Mouse (Mus musculus) heart, embryonic 16.5 days (tissue): ENCODE measurements at regions not wholly inside any gene's neighbourhood (a gene's known extent, or its start where the extent isn't known, plus 50 kb on each side); places are given as distances from the start of the nearest gene placed in this dataset.

Source experiments
- ATAC-seq: fragments of 200-750 bp; cut with Nextera tagmentation; replicated peaks from 2 replicates; pipeline ENCODE4 v1.8.0; 2017; ENCODE audit warnings: moderate number of reproducible peaks; ENCODE audit not compliant: insufficient read depth, low FRiP score; ENCODE audit errors: extremely low read depth
- H3K27ac ChIP-seq: fragments of 300-500 bp; sonication (generic); 2 replicates; pipeline ENCODE4 v1.5.1; 2014; ENCODE audit warnings: mild to moderate bottlenecking, low read length, control low read depth, moderate library complexity
- H3K27me3 ChIP-seq: fragments of 300-500 bp; sonication (generic); 2 replicates; pipeline ENCODE4 v1.6.1; 2014; ENCODE audit warnings: low read length, mixed read lengths; ENCODE audit not compliant: control insufficient read depth, insufficient read depth
- H3K36me3 ChIP-seq: fragments of 300-500 bp; sonication (generic); 2 replicates; pipeline ENCODE4 v1.6.1; 2014; ENCODE audit not compliant: control insufficient read depth, insufficient read depth
- H3K4me1 ChIP-seq: fragments of 300-500 bp; sonication (generic); 2 replicates; pipeline ENCODE4 v1.6.1; 2014; ENCODE audit warnings: low read length, mixed read lengths; ENCODE audit not compliant: control insufficient read depth, insufficient read depth
- H3K4me2 ChIP-seq: fragments of 300-500 bp; sonication (generic); 2 replicates; pipeline ENCODE4 v1.6.1; 2014; ENCODE audit warnings: low read depth, mild to moderate bottlenecking, control low read depth, low read length
- H3K4me3 ChIP-seq: fragments of 300-500 bp; sonication (generic); 2 replicates; pipeline ENCODE4 v1.5.1; 2014; ENCODE audit warnings: mild to moderate bottlenecking, control low read depth, low read length
- H3K9ac ChIP-seq: fragments of 300-500 bp; sonication (generic); 2 replicates; pipeline ENCODE4 v1.6.1; 2014; ENCODE audit warnings: low read length, control low read depth
- H3K9me3 ChIP-seq: fragments of 300-500 bp; sonication (generic); replicated peaks from 2 replicates; pipeline ENCODE4 v1.6.1; 2016; ENCODE audit warnings: low read length; ENCODE audit not compliant: control insufficient read depth
- WGBS: fragments of 180-500 bp; shearing (Covaris S2); extraction: QIAGEN DNeasy Blood & Tissue Kit; methylation state at CpG from one replicate; pipeline ENCODE4 v1.1.7; 2014; 5-methylcytosine and 5-hydroxymethylcytosine counted together

- Histone ChIP-seq H3K27ac (no peak overlapping the region), H3K4me3 (no peak overlapping the region), H3K4me1 (no peaks in the 10 kb centered on the region; the same call in 1 of the 2 replicates), H3K4me2 (no peak overlapping the region), H3K27me3 (no peaks in the 10 kb centered on the region), H3K9ac (no peak overlapping the region), H3K36me3 (no peaks in the 10 kb centered on the region), H3K9me3 (no peaks in the 10 kb centered on the region)
- 87% methylated on average over 3 of the region's 3 CpGs for WGBS
- no peak for ATAC-seq
Observed at GRCm38 (mm10) chr4:95209322-95210119, 157.5 kb upstream of the Jun start.

- no peak overlapping the region for H3K4me2 ChIP-seq
- no peak for ATAC-seq
- H3K4me3 ChIP-seq = no peak overlapping the region
- WGBS = 73% methylated on average over 2 of the region's 2 CpGs
- H3K27ac ChIP-seq = no peak overlapping the region
- H3K9ac ChIP-seq = no peak overlapping the region
- H3K36me3 ChIP-seq = no peaks in the 10 kb centered on the region
- H3K4me1 ChIP-seq = no peaks in the 10 kb centered on the region; the same call in 1 of the 2 replicates
- H3K27me3 ChIP-seq = no peaks in the 10 kb centered on the region
- no peaks in the 10 kb centered on the region for H3K9me3 ChIP-seq
Observed at GRCm38 (mm10) chr4:95212561-95212960, 160.5 kb upstream of the Jun start.

GRCm38 (mm10) chr4:95213026-95213425, 161.0 kb upstream of the Jun start:
- 76% methylated on average over 3 of the region's 3 CpGs for WGBS

GRCm38 (mm10) chr4:95214026-95214425, 162.0 kb upstream of the Jun start:
- 97% methylated on average over 2 of the region's 2 CpGs for WGBS
- Histone ChIP-seq H3K4me3 (no peak overlapping the region), H3K4me1 (no peaks in the 10 kb centered on the region; the same call in 1 of the 2 replicates), H3K9me3 (no peaks in the 10 kb centered on the region), H3K4me2 (no peak overlapping the region), H3K9ac (no peak overlapping the region), H3K27ac (no peak overlapping the region), H3K36me3 (no peaks in the 10 kb centered on the region), H3K27me3 (no peaks in the 10 kb centered on the region)
- ATAC-seq = no peak

More at GRCm38 (mm10) chr4:95213026-95213425, 161.0 kb upstream of the Jun start:
- no peaks in the 10 kb centered on the region for H3K9me3 ChIP-seq
- no peaks in the 10 kb centered on the region for H3K36me3 ChIP-seq
- H3K27me3 ChIP-seq = no peaks in the 10 kb centered on the region
- H3K4me3 ChIP-seq = no peak overlapping the region
- no peaks in the 10 kb centered on the region; the same call in 1 of the 2 replicates for H3K4me1 ChIP-seq
- H3K27ac ChIP-seq = no peak overlapping the region
- ATAC-seq = no peak
- no peak overlapping the region for H3K9ac ChIP-seq
- H3K4me2 ChIP-seq = no peak overlapping the region

GRCm38 (mm10) chr4:95215187-95215586, 163.2 kb upstream of the Jun start:
- Histone ChIP-seq H3K4me1 (no peaks in the 10 kb centered on the region), H3K4me2 (no peak overlapping the region), H3K9ac (no peak overlapping the region), H3K36me3 (no peaks in the 10 kb centered on the region), H3K27me3 (no peaks in the 10 kb centered on the region), H3K9me3 (no peaks in the 10 kb centered on the region), H3K4me3 (no peak overlapping the region), H3K27ac (no peak overlapping the region)
- ATAC-seq = no peak
- 80% methylated on average over 7 of the region's 7 CpGs for WGBS

- H3K9me3 ChIP-seq = no peaks in the 10 kb centered on the region
- ATAC-seq = no peak
- 64% methylated on average over 1 of the region's 1 CpGs for WGBS
- no peak overlapping the region for H3K9ac ChIP-seq
- H3K4me3 ChIP-seq = no peak overlapping the region
- no peak overlapping the region for H3K27ac ChIP-seq
- no peaks in the 10 kb centered on the region for H3K4me1 ChIP-seq
- H3K27me3 ChIP-seq = no peaks in the 10 kb centered on the region
- no peak overlapping the region for H3K4me2 ChIP-seq
- H3K36me3 ChIP-seq = no peaks in the 10 kb centered on the region
Observed at GRCm38 (mm10) chr4:95230461-95230860, 178.4 kb upstream of the Jun start.

GRCm38 (mm10) chr4:95233034-95233433, 181.0 kb upstream of the Jun start:
- Histone ChIP-seq H3K27ac (no peak overlapping the region), H3K27me3 (no peaks in the 10 kb centered on the region), H3K36me3 (no peaks in the 10 kb centered on the region), H3K9me3 (no peaks in the 10 kb centered on the region), H3K9ac (no peak overlapping the region), H3K4me3 (no peak overlapping the region), H3K4me2 (no peak overlapping the region), H3K4me1 (no peaks in the 10 kb centered on the region)
- ATAC-seq = no peak

- H3K27ac ChIP-seq = no peak overlapping the region
- H3K4me3 ChIP-seq = no peak overlapping the region
- no peaks in the 10 kb centered on the region for H3K9me3 ChIP-seq
- WGBS = 75% methylated on average over 2 of the region's 2 CpGs
- H3K9ac ChIP-seq = no peak overlapping the region
- no peak for ATAC-seq
- no peaks in the 10 kb centered on the region for H3K4me1 ChIP-seq
- no peak overlapping the region for H3K4me2 ChIP-seq
- H3K36me3 ChIP-seq = no peaks in the 10 kb centered on the region
- no peaks in the 10 kb centered on the region for H3K27me3 ChIP-seq
Observed at GRCm38 (mm10) chr4:95234030-95234555, 182.1 kb upstream of the Jun start.

- WGBS = 52% methylated on average over 1 of the region's 1 CpGs
- Histone ChIP-seq H3K4me3 (no peak overlapping the region), H3K27me3 (no peaks in the 10 kb centered on the region), H3K36me3 (no peaks in the 10 kb centered on the region), H3K4me1 (no peaks in the 10 kb centered on the region), H3K9me3 (no peaks in the 10 kb centered on the region), H3K9ac (no peak overlapping the region), H3K27ac (no peak overlapping the region), H3K4me2 (no peak overlapping the region)
- no peak for ATAC-seq
Observed at GRCm38 (mm10) chr4:95247977-95248376, 196.0 kb upstream of the Jun start.
